Mouse (Mus musculus) limb, embryonic 14.5 days (tissue): ENCODE results near the gene Znhit1. TPM values are rescaled to one million over a fixed set of nuclear protein-coding genes. Genes with fewer than 3 reads are reported as not detected.

Experiments
- ATAC-seq: fragments of 200-750 bp; cut with Nextera tagmentation; 2 replicates; pipeline ENCODE4 v1.8.0; 2017; ENCODE audit warnings: low read depth, moderate number of reproducible peaks, moderate TSS enrichment; ENCODE audit not compliant: low FRiP score
- DNase-seq: peaks from one replicate; pipeline ENCODE4 v3.0.0-alpha.2; 2015; ENCODE audit warnings: low spot score
- H3K27ac ChIP-seq: fragments of 300-500 bp; sonication (generic); replicated peaks from 2 replicates; pipeline ENCODE4 v1.5.1; 2014; ENCODE audit warnings: low read depth, mild to moderate bottlenecking, low read length, moderate library complexity, mixed read lengths
- H3K27me3 ChIP-seq: fragments of 300-500 bp; sonication (generic); 2 replicates; pipeline ENCODE4 v1.6.1; 2014; ENCODE audit warnings: low read length, mixed read lengths; ENCODE audit not compliant: control insufficient read depth, insufficient read depth
- H3K36me3 ChIP-seq: fragments of 300-500 bp; sonication (generic); 2 replicates; pipeline ENCODE4 v1.6.1; 2014; ENCODE audit warnings: mild to moderate bottlenecking, low read length, moderate library complexity, mixed read lengths; ENCODE audit not compliant: control insufficient read depth, insufficient read depth
- H3K4me1 ChIP-seq: fragments of 300-500 bp; sonication (generic); 2 replicates; pipeline ENCODE4 v1.6.1; 2014; ENCODE audit warnings: antibody characterized with exemption, low read length, mixed read lengths; ENCODE audit not compliant: control insufficient read depth, insufficient read depth
- H3K4me2 ChIP-seq: fragments of 300-500 bp; sonication (generic); replicated peaks from 2 replicates; pipeline ENCODE4 v1.6.1; 2014; ENCODE audit warnings: low read depth, mild to moderate bottlenecking, low read length, moderate library complexity; ENCODE audit not compliant: severe bottlenecking
- H3K4me3 ChIP-seq: fragments of 300-500 bp; sonication (generic); replicated peaks from 2 replicates; pipeline ENCODE4 v1.5.1; 2014; ENCODE audit warnings: low read length
- H3K9ac ChIP-seq: fragments of 300-500 bp; sonication (generic); 2 replicates; pipeline ENCODE4 v1.6.1; 2014; ENCODE audit warnings: mild to moderate bottlenecking, low read depth, low read length, moderate library complexity; ENCODE audit not compliant: severe bottlenecking
- H3K9me3 ChIP-seq: fragments of 300-500 bp; sonication (generic); 2 replicates; pipeline ENCODE4 v1.6.1; 2016; ENCODE audit warnings: low read length; ENCODE audit not compliant: control insufficient read depth
- POLR2A ChIP-seq: fragments of 200-500 bp; IDR thresholded peaks from 2 replicates; pipeline ENCODE4 v1.8.0; 2012; ENCODE audit warnings: inconsistent platforms, mild to moderate bottlenecking, moderate library complexity, borderline replicate concordance; ENCODE audit not compliant: insufficient read depth, insufficient read length; ENCODE audit errors: extremely low read depth
- WGBS: fragments of 180-500 bp; shearing (Covaris S2); extraction: QIAGEN DNeasy Blood & Tissue Kit; methylation state at CpG from one replicate; pipeline ENCODE4 v1.1.7; 2014; 5-methylcytosine and 5-hydroxymethylcytosine counted together
- polyA plus RNA-seq, 2 experiments: library from polyadenylated mRNA; depleted of rRNA in 1 of 2; stranded (reverse) in 1 of 2; unstranded in 1 of 2; fragments of >200 nt; fragmentation: Nextera tagmentation in 1 of 2; extraction: Ambion mirVana in 1 of 2; gene quantifications; 2 replicates each; pipeline versions ENCODE4 v1.2.1 to v1.2.3; 2012 to 2014

Znhit1 gene
- polyA plus RNA-seq, 2 experiments = 82.7 to 105 TPM

GRCm38 (mm10) chr5:136960053-136960452, 27.8 kb downstream of the Znhit1 start:
- ATAC-seq (no peak), DNase-seq (no peak)
- no peak overlapping the region for H3K4me2 ChIP-seq
- peaks cover 10% of the 10 kb centered on the region for H3K4me1 ChIP-seq
- H3K4me3 ChIP-seq = no peak overlapping the region
- peaks cover 23% of the 10 kb centered on the region for H3K36me3 ChIP-seq
- no peak overlapping the region for H3K27ac ChIP-seq
- no peaks in the 10 kb centered on the region for H3K9me3 ChIP-seq
- H3K9ac ChIP-seq = no peak overlapping the region
- TF ChIP-seq POLR2A = no peak
- WGBS = 95% methylated on average over 6 of the region's 6 CpGs
- no peaks in the 10 kb centered on the region for H3K27me3 ChIP-seq

- Histone ChIP-seq H3K9ac (no peak overlapping the region), H3K4me1 (peaks cover 12% of the 10 kb centered on the region), H3K36me3 (peaks cover 14% of the 10 kb centered on the region), H3K4me2 (no peak overlapping the region), H3K4me3 (no peak overlapping the region), H3K27ac (no peak overlapping the region), H3K27me3 (no peaks in the 10 kb centered on the region), H3K9me3 (no peaks in the 10 kb centered on the region)
- ATAC-seq = no peak
- no peak for DNase-seq
- no peak for TF ChIP-seq POLR2A
- 74% methylated on average over 5 of the region's 5 CpGs for WGBS
These were observed 28.7 kb downstream of the Znhit1 start for GRCm38 (mm10) chr5:136958991-136959605.

DNA sequence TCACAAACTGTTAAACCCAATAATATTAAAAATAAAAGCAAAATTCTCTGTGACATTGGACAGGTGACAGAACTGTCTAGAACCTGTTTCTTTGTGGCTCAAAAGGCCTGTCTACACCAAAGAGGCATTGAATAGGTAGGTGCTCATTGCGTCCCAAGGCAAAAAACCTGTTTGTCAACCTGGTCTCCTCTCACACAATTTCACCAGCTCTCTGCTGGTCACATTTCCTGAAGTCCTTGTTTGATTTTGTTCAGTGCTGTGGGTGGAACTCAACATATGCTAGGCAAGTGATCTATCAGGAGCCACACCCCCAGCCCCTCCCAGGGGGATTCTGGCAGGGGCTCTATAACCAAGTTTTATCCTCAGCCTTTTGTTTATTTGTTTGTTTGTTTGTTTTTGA, 30.6 kb downstream of the Znhit1 start:
- Histone ChIP-seq H3K36me3 (peaks cover 4% of the 10 kb centered on the region; the same call in 1 of the 2 replicates), H3K4me3 (no peak overlapping the region), H3K27ac (no peak overlapping the region), H3K27me3 (no peaks in the 10 kb centered on the region), H3K9me3 (no peaks in the 10 kb centered on the region), H3K9ac (no peak overlapping the region), H3K4me1 (peaks cover 11% of the 10 kb centered on the region), H3K4me2 (no peak overlapping the region)
- no peak for DNase-seq
- 100% methylated on average over 1 of the region's 1 CpGs for WGBS
- no peak for ATAC-seq
- no peak for TF ChIP-seq POLR2A

DNA sequence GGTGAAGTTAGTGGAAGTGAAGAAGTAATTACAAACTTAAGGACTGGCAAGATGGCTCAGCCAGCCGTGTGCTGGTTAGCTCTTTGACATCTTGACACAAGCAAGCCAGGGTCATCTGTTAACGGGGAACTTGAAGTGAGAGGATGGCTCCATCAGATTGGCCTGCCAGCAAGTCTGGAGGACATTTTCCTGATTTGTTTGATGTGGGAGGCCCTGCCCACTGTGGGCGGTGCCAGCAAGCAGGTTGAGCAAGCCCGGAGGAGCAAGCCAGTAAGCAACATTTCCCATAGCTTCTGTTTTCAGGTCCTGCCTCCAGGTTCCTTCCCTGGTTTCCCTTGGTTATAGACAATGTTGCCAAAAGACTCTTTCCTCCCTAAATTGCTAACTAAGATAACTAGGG, 32.2 kb downstream of the Znhit1 start:
- ATAC-seq = no peak
- H3K9me3 ChIP-seq = no peaks in the 10 kb centered on the region
- H3K27ac ChIP-seq = no peak overlapping the region
- no peaks in the 10 kb centered on the region for H3K27me3 ChIP-seq
- H3K4me1 ChIP-seq = peaks cover 6% of the 10 kb centered on the region
- 78% methylated on average over 4 of the region's 4 CpGs for WGBS
- H3K4me2 ChIP-seq = no peak overlapping the region
- H3K36me3 ChIP-seq = peaks cover 4% of the 10 kb centered on the region; the same call in 1 of the 2 replicates
- no peak overlapping the region for H3K4me3 ChIP-seq
- H3K9ac ChIP-seq = no peak overlapping the region
- DNase-seq = no peak
- no peak for TF ChIP-seq POLR2A

DNA sequence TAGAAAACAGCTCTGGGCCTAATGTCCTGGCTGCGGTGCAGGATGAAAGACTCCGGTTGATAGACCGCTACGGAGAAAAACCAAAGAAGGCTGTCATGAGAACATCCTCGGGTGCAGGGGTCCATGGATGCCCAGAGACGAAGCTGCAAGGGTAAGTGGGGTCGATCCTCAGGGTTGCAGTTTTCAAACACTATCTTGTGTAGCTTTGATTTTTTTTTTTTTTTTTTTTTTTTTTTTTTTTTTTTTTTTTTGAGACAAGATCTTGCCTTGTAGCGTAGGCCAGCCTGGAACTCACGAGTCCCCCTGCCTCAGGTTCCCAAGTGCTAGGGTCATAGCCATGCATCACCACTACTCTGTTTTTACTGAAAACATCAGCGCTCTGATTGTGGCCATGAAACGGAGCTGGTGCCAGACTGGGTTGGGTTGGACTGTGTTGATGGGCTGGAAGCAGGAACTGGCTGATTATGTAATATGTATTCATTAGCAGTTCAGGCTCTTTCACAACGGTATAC, 34.3 kb downstream of the Znhit1 start:
- H3K9ac ChIP-seq = peak overlapping the region; percentile 73
- peak overlapping the region; percentile 66 for H3K4me3 ChIP-seq
- peaks cover 4% of the 10 kb centered on the region; the same call in 1 of the 2 replicates for H3K36me3 ChIP-seq
- H3K4me1 ChIP-seq = peaks cover 6% of the 10 kb centered on the region
- H3K4me2 ChIP-seq = peak overlapping the region; percentile 67
- WGBS = 3% methylated on average over 12 of the region's 12 CpGs
- TF ChIP-seq POLR2A = no peak
- H3K27me3 ChIP-seq = no peaks in the 10 kb centered on the region
- DNase-seq (no peak), ATAC-seq (peak; percentile 16; the same call in 1 of the 2 replicates)
- no peak overlapping the region; the same call in 1 of the 2 replicates for H3K27ac ChIP-seq
- no peaks in the 10 kb centered on the region for H3K9me3 ChIP-seq
